Mouse (Mus musculus) brain, embryonic 14.5 days (tissue): ENCODE results near the gene Hoxd8.

Experiments used
- CTCF ChIP-seq: fragments of 200-500 bp; IDR thresholded peaks from 2 replicates; pipeline ENCODE4 v1.5.1; 2012; ENCODE audit warnings: inconsistent platforms, mild to moderate bottlenecking, moderate library complexity, borderline replicate concordance; ENCODE audit not compliant: insufficient read depth, insufficient read length; ENCODE audit errors: extremely low read depth
- POLR2A ChIP-seq: fragments of 200-500 bp; IDR thresholded peaks from 2 replicates; pipeline ENCODE4 v1.6.1; 2012; ENCODE audit warnings: mild to moderate bottlenecking, inconsistent platforms, borderline replicate concordance; ENCODE audit not compliant: poor library complexity, insufficient read depth, insufficient read length, severe bottlenecking; ENCODE audit errors: extremely low read depth

- TF ChIP-seq CTCF, result no peak
- no peak for TF ChIP-seq POLR2A
Observed at GRCm38 (mm10) chr2:74733765-74734164, 29.4 kb downstream of the Hoxd8 start.
